Mouse (Mus musculus) lung, postnatal 0 days (tissue): ENCODE measurements at regions not wholly inside any gene's neighbourhood (a gene's known extent, or its start where the extent isn't known, plus 50 kb on each side); places are given as distances from the start of the nearest gene placed in this dataset.

ENCODE experiments used
- CTCF ChIP-seq: IDR thresholded peaks from 2 replicates; pipeline ENCODE4 v1.5.1; 2016; ENCODE audit warnings: antibody characterized with exemption, mild to moderate bottlenecking
- EP300 ChIP-seq: IDR thresholded peaks from 2 replicates; pipeline ENCODE4 v1.6.1; 2016; ENCODE audit warnings: antibody characterized with exemption, mild to moderate bottlenecking, control low read depth

DNA sequence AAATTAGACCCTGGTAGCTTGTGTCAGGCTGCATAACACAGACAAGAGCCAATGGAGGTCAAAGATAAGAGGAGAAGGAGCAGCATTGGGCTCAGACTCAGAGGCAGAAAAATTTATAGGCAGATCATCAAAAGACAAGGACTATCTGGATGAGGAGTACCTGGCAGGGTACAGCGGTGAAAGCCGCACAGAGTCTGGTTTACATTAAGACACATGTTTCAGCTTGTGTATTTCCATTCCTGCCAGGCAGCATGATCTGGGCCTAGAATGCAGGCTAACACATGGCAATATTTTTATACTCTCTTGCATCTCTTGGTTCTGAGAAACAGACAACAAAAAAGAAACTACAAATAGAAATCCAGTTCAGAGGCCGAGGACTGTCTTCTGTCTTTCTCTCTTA lies 91.9 kb upstream of the Sema3a start:
- TF ChIP-seq CTCF = no peak
- TF ChIP-seq EP300 = no peak
